ENCODE assay signal across 9 mouse cellular contexts in genomic region chr14:18506168-18506567, GRCm38 (mm10).
DNase-seq lines count a peak whose midpoint lies in the region; ATAC-seq and TF ChIP-seq lines count a peak whose summit lies in the region.
"Had no signal": no experiment of that assay in that cellular context is flagged by ENCODE, and none has a peak within 500 bp of the region (broad histone marks: within the 10 kb centered on the region; RNA-seq: fewer than 3 reads in every experiment).

No protein-coding gene starts in this region.

- no peak overlapping the region for H3K27ac ChIP-seq in heart, postnatal 0 days (ENCODE audit: low read depth)
- H3K27ac ChIP-seq: macrophage had no signal

- 47% methylated on average over 4 of the region's 4 CpGs for WGBS in heart, postnatal 0 days

- H3K27me3 ChIP-seq in heart, postnatal 0 days (ENCODE audit: control insufficient read depth, insufficient read depth, low read length): no peaks in the 10 kb centered on the region

- intact Hi-C loops in heart, postnatal 25 days (cut with DNase I): loop anchor here (5.0 kb wide), 1 partner anchor 496 kb away; no protein-coding TSS in a partner anchor

- no peak for TF ChIP-seq EP300 in heart, postnatal 0 days (IDR thresholded peaks at IDR 0.05; ENCODE audit: low read depth)

- H3K36me3 ChIP-seq in heart, postnatal 0 days (replicated peaks; ENCODE audit: control insufficient read depth, insufficient read depth, low read length): no peaks in the 10 kb centered on the region

- H3K4me1 ChIP-seq in heart, postnatal 0 days (ENCODE audit: control insufficient read depth, insufficient read depth): no peaks in the 10 kb centered on the region

- peak; percentile 61 for TF ChIP-seq CTCF in heart, postnatal 0 days (IDR thresholded peaks at IDR 0.05; ENCODE audit: low read depth)

- no peaks in the 10 kb centered on the region for H3K9me3 ChIP-seq in heart, postnatal 0 days (replicated peaks; ENCODE audit: control insufficient read depth, low read length)

- no peak for ATAC-seq in heart, postnatal 0 days (ENCODE audit: insufficient read depth, low read depth)

- H3K9ac ChIP-seq in heart, postnatal 0 days (replicated peaks; ENCODE audit: low read depth, low read length): no peak overlapping the region

- DNase-seq in heart, adult 11 months: peak; percentile 82
- DNase-seq in heart, postnatal 25 days (ENCODE audit: low spot score): no peak
- peak; percentile 33 for DNase-seq in thymus, postnatal 0 days (ENCODE audit: low spot score)
- DNase-seq in thymus, adult 18-20 months: no peak
- DNase-seq in heart, postnatal 0 days (ENCODE audit: low spot score): no peak
- peak; percentile 71 for DNase-seq in lung, postnatal 36 days
- no peak for DNase-seq in ovary, postnatal 14 days (ENCODE audit: low spot score)
- DNase-seq in frontal cortex, postnatal 25 days (ENCODE audit: low spot score in 2 of 2): no peak

- H3K4me3 ChIP-seq in heart, postnatal 0 days (ENCODE audit: low read depth, low read length): no peak overlapping the region

- H3K4me2 ChIP-seq in heart, postnatal 0 days (ENCODE audit: low read depth, low read length): no peak overlapping the region

Comparison
In these comparisons a context has a peak if more than half of its experiments do, and no peak if none do; other contexts are left out.
1. DNase-seq: peak in heart, adult 11 months (single experiment), thymus, postnatal 0 days (single experiment) and lung, postnatal 36 days (single experiment); none in heart, postnatal 25 days (single experiment), thymus, adult 18-20 months (0 of 2), heart, postnatal 0 days (single experiment), ovary, postnatal 14 days (single experiment) and frontal cortex, postnatal 25 days (0 of 2).